Mouse (Mus musculus): ENCODE measurements around the gene Lrrc31. TPM values are rescaled to one million over a fixed set of nuclear protein-coding genes. Genes with fewer than 3 reads are reported as not detected.

Lrrc31 gene
- polyA plus RNA-seq (2017; shearing (Covaris generic)), result not detected

DNA sequence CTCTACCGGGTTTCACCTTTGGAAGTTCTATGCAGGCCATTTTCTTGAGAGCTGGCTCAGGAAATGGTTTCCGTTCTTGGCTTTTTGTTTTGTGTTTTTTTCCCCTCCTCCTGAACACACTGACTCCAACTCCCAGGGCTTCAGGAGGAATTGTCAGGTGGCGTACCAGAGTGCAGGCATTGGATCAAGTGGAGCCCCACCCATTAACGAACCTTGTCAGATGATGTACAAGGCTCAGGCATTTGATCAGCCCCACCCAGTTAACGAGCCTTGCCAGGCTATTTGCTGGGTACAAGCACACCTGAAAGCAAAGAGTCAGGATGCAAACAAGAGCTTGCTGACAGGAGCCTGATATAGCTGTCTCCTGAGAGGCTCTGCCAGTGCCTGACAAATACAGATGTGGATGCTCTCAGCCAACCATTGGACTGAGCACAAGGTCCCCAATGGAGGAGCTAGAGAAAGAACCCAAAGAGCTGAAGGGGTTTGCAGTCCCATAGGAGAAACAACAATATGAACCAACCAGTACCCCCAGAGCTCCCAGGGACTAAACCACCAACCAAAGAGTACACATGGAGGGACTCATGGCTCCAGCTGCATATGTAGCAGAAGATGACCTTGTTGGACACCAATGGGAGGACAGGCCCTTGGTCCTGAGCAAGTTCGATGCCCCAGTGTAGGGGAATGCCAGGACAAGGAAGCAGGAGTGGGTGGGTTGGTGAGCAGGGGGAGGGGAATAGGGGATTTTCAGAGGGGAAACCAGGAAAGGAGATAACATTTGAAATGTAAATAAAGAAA is at the start of gene Lrrc31:
Gene Lrrc31, minus strand, starts transcription at position 133 of the 795 bp plus-strand sequence.

DNA sequence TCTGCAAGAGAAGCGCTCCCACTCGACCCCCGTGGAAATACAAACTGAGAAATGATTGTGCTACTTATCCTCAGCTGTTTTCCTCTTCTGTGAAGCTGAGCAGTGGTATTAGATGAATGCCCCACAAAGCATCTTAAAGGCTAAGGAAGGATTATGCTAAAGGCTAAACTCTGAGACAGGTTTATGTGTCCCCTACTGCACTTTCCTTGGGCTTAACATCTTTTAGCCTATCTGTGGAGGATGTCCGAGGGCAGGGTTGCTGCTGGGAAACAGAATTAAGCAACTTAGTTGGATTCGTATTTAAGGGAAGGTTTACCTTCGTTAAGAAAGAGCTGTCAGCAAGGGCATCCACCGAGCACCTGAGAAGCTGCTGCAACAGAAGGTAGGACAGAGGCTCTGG is 46.4 kb upstream of the Lrrc31 start, which contains the start of gene Samd7:
Gene Samd7, plus strand, starts transcription at position 288 of the 400 bp plus-strand sequence.

GRCm38 (mm10) chr3:30647440-30648090 is 52.1 kb downstream of the Lrrc31 start, which contains the start of gene Lrrc34:
TSS of gene Lrrc34 (minus strand) at chr3:30647869.

GRCm38 (mm10) chr3:30644207-30644606 is 55.4 kb downstream of the Lrrc31 start, which contains the start of gene Lrriq4:
TSS of gene Lrriq4 (plus strand) at chr3:30644507.

Other genes starting within 250 kb of the Lrrc31 start
- gene Mecom, start 151.8 kb downstream of the Lrrc31 start, polyA plus RNA-seq (2017; shearing (Covaris generic)), result not detected
- gene Actrt3, start 99.9 kb downstream of the Lrrc31 start, polyA plus RNA-seq (2017; shearing (Covaris generic)), result 0.19 TPM
- 53.6 TPM for gene Mynn, start 97.8 kb downstream of the Lrrc31 start, polyA plus RNA-seq (2017; shearing (Covaris generic))
- not detected for gene Lrriq4, start 55.3 kb downstream of the Lrrc31 start, polyA plus RNA-seq (2017; shearing (Covaris generic))
- gene Lrrc34, start 52.0 kb downstream of the Lrrc31 start, polyA plus RNA-seq (2017; shearing (Covaris generic)), result not detected
- not detected for gene Samd7, start 46.5 kb upstream of the Lrrc31 start, polyA plus RNA-seq (2017; shearing (Covaris generic))
- 88.5 TPM for gene Sec62, start 93.0 kb upstream of the Lrrc31 start, polyA plus RNA-seq (2017; shearing (Covaris generic))
- 3.7 TPM for gene Gpr160, start 156.1 kb upstream of the Lrrc31 start, polyA plus RNA-seq (2017; shearing (Covaris generic))

Data from CD4-positive, CD25-positive, alpha-beta regulatory T cell, adult 9 weeks (primary cell).